Mouse (Mus musculus) cerebellum, postnatal 10 days (tissue): ENCODE measurements at regions not wholly inside any gene's neighbourhood (a gene's known extent, or its start where the extent isn't known, plus 50 kb on each side); places are given as distances from the start of the nearest gene placed in this dataset.

Experiments
- DNase-seq, 2 experiments: peaks; one replicate each; pipeline ENCODE4 v3.0.0; 2021; ENCODE audit warnings: mixed read lengths in 2 of 2

GRCm38 (mm10) chr5:64537113-64537780 lies 265.9 kb upstream of the Klf3 start:
- DNase-seq: no peak

DNA sequence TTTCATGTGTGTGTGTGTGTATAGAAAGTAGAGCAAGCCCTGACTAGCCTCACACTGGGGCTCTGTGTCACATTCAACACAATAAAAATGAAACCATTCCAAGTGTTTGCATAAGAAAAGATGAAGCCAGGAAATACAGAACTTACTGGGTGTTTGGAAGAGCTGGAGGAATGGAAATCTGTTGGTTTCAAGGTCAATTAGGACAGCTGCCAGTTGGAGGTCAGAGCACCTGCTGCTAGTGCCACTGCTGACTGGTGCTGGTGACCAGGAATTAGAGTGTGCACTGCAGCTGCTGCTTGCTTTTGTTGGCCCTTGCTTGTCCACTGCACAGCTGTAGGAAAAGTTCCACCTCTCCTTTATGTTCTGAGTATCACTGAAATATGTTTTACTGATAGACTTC lies 261.4 kb upstream of the Klf3 start:
- peak in 1 of 2 experiments; percentile 26 for DNase-seq

GRCm38 (mm10) chr5:64555931-64556330 lies 247.3 kb upstream of the Klf3 start:
- DNase-seq: no peak

GRCm38 (mm10) chr5:64566451-64567390 lies 236.5 kb upstream of the Klf3 start:
- no peak for DNase-seq

DNA sequence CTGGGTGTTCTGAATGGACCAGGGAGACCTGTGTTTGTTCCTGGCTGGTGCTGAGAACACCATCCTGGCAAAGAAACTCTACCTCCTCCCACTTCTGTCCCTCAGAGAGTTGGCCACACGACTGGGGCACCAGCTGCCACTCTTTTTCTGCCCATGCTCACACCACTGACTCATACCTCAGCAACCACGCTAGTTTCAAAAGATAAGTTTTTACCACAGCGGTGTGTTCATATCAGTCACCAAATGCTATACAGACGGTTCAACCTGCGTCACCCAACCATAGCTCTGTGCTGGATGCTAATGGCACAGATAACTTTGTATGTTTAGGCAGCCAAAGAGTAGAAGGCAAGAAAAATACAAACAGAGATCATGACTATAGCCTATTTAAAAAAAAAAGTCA lies 235.4 kb upstream of the Klf3 start:
- peak in 1 of 2 experiments; percentile 16 for DNase-seq

DNA sequence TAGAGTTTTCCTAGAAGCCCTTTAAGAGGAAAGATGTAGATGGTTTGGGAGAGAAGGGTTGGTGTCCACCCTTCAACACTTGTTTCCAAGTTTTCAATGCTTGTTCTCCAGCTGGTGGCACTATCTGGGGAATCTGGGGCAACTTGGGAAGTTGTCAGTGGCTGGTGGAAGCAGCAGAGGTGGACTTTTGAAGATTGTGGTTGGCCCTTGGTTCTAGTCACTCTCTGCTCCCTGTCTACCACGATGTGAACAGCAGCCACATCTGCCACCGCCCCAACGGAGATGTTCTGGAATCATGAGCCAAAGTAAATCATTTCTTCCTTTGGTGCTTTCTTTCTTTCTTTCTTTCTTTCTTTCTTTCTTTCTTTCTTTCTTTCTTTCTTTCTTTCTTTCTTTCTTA lies 234.9 kb upstream of the Klf3 start:
- no peak for DNase-seq

GRCm38 (mm10) chr5:64574386-64574785 lies 228.8 kb upstream of the Klf3 start:
- no peak for DNase-seq

DNA sequence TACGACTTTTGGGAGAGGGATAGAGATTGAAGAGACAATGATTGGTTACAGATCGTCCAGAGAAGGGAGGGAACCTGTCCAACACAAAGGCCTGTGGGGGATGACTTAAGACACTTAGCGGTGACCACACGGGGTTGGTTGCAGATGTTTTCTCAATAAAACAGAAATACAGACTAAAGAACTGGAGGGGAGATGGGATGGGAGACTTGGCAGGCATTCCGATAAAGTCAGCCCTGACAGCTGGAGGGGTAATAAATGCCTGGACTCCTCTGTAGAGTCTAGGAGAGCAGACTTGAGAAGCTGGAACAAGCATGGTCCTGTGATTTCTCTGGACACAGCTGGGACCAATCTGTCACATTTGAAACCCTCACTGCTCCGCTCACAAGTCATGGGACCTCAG lies 227.3 kb upstream of the Klf3 start:
- DNase-seq: no peak

DNA sequence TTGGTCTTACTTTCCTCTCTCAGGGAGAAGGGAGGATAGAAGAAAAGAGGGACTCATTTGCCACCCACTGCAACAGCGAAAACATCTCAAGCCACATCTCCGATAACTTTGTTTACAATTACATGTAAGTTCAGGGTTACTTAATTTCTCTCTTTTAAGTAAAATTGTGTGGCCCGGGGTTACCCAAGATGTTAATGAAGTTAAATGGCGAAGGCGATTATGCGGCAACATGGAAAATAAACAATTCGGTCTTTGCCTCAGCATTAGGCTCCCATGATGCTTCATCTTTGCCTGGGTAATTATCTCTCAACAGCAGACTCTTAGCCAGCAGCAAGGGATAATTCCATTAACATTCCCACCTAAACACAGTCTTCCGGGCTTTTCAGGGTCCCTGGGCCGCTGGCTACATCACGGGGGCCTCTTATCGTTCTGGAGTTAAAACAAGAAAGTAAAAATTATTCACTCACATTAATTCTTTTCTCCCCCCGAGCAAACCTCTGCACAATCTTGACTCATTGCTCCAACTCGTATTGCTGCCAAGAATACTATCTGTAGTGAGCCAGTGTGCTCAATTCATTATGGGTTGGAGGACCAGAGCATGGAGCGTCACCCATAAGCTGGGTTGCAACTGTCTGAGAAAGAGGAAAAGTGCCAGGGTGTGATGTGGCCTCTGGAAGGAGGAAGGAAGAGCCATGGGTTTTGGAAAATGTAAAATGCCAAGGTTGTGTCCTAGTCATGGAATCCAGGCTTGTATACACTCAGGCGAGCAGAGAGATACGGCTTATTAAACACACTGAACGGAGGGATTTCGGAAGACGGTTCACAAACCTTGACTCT lies 226.5 kb upstream of the Klf3 start:
- DNase-seq: no peak

GRCm38 (mm10) chr5:64577424-64577823 lies 225.8 kb upstream of the Klf3 start:
- no peak for DNase-seq

DNA sequence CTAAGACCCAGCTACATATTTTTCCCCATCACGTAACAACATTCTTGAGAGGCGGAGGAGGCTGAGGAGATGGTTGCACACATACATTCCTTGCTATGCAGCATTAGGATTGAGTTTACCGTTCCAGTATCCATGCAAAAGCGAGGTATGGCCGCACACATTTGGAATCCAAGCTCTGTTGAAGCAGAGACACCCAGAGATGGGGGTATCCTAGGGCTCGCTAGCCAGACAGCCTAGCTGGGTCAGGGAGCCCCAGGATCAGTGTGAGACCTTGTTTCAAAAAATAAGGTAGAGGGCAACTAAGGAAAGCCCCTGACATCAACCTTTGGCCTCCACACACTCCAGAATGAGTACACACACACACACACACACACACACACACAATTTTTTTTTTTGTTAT lies 224.7 kb upstream of the Klf3 start:
- DNase-seq: no peak

- DNase-seq: no peak
Observed at GRCm38 (mm10) chr5:64579086-64579485, 224.1 kb upstream of the Klf3 start.

DNA sequence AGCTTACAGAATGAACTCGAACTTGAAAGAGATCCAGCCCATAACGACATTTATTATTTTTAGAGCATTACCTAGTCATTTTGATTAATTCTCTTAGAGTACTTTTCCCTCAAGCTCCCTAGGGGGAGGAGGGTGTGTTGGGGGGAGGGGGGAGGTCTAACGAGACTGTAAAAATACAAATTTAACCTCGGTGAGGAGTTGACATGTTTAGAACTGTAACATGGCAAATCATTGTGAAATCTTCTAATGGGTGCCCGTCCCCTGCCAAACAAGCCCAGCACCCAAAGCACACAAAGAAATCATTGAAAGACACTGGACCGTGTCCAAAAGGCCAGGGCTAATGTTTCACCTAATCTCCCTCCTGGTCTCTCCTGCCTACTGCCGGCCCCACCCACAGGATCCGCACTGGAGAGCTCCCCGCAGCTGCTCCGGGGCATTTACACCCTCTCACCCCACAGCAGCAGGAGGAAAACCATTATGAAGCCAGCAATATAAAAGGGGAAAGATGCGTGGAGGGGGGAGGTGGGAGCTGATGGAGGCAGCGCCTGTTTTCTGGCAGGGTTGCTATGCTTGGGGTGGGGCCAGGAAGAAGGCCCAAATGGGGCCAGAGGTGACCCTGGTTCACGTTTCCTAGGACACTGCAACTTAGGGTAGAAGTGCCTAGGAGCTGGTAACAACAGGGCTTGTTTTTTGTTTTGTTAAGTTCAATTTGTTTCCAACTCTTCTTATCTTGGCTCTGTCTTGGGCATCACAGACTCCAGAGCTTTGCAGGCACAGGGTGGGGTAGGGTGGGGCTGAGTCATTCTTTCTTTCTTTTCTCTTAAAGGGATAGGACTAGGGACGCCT lies 223.5 kb upstream of the Klf3 start:
- peak; percentile 45 to 62 for DNase-seq

GRCm38 (mm10) chr5:64580340-64580723 lies 222.9 kb upstream of the Klf3 start:
- DNase-seq: no peak

GRCm38 (mm10) chr5:64580786-64581445 lies 222.3 kb upstream of the Klf3 start:
- DNase-seq: no peak

- DNase-seq: peak; percentile 76 to 84
Observed at GRCm38 (mm10) chr5:64581461-64581860, 221.7 kb upstream of the Klf3 start.

GRCm38 (mm10) chr5:64582031-64582430 lies 221.2 kb upstream of the Klf3 start:
- DNase-seq: no peak

- DNase-seq: peak; percentile 37 to 57
Observed at GRCm38 (mm10) chr5:64584308-64584707, 218.9 kb upstream of the Klf3 start.

DNA sequence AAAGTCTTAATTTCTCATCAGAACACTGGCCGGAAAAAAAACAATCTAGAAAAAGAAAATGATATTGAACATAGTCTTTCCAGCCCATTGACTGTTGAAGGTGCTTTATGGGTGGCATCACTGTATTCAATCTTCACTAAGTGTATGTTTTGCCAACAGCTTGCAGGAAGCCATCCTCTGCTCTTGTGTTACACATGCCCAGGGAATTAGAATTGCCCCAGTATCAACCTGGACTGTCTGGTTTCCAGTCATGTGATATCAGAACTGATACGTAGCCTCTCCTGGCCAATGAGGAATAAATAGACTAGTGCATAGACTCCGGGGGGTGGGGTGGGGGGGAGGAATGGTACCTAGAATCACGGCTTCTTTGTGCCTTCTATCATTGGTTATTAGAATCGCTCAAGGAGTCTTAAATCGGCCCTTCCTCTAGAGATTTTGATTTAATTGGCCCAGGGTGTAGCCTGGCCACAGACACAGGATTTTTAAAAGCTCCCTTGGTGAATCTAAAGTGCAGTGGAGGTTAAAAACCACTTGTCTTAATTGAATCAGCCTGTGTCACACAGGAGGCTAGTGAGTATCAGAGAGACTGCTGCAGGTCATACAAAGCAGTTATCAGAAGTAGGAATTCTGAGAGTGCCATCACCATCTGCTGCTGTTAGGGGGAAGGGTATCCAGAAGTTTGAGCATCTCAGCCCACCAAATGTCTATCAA lies 218.0 kb upstream of the Klf3 start:
- DNase-seq: no peak

DNA sequence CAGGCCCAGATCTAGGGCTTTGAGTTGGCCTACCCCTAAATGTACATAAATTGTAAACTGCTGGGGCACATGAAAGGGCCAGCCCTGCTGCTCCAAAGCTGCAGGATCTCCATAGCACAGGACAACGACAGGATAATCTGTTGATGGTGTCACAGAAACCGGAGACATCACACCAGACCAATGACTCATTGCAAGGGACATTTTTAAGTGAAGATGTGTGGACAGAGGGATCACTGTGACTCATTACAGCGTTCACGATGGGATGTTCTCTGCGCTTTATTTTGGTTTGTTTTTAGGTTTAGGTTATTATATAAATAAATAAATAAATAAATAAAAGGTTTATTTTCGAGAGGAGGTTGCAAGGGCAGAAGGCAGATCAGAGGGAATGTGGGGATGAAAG lies 216.9 kb upstream of the Klf3 start:
- no peak for DNase-seq

DNA sequence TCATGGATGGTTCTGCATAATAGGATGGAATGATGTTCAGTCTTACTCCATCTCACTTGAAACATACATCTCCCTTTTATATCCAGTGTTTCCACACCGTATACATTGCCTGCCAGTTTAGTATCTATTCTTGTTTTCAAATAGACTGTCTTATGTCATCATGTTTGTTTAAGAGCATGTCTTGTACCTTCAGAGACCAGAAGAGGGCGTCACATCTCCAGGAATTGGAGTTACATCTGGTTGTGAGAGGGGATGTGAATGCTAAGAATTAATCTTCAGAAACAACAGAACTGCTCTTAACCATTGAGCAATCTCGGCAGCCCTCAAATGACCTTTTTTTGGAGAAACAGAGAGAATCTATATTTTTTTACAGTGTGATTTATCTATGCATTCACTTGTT lies 216.3 kb upstream of the Klf3 start:
- DNase-seq: no peak
